Mouse (Mus musculus): ENCODE measurements around the gene Lsp1. TPM values are rescaled to one million over a fixed set of nuclear protein-coding genes. Genes with fewer than 3 reads are reported as not detected.

Gene Lsp1
- polyA plus RNA-seq, 1 experiment from 2014 or later = 24.5 TPM

DNA sequence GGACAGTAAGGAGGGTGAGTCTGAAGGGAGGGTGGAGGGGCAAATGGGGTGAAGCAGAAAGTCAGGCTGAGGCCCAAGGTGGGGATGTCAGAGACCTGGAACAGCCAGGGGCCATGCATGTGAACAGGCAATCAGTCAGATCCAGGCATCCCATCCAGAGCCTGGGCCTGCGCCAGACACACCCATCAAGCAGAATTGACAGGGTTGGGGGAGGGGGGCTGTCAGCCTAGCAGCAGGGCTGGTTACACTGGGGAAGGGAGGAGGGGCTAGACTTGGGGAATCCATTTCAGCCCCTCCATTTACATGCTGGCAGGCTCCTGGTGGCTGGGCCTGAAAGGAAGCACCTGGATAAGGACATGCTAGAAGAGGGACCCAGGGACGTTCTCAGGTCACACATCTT is 45.3 kb downstream of the Lsp1 start:
- H3K9ac ChIP-seq = no peak overlapping the region
- H3K9me3 ChIP-seq (replicated peaks) = no peaks in the 10 kb centered on the region
- H3K27ac ChIP-seq (replicated peaks) = no peak overlapping the region
- no peaks in the 10 kb centered on the region for H3K36me3 ChIP-seq (replicated peaks)
- 0 out of 2 replicates have a peak, but pooled peaks cover 2% of the 10 kb centered on the region for H3K4me1 ChIP-seq (replicated peaks)
- no peak overlapping the region for H3K4me2 ChIP-seq
- peaks cover 4% of the 10 kb centered on the region; the same call in 1 of the 2 replicates for H3K27me3 ChIP-seq
- WGBS (ENCODE audit: insufficient replicate concordance) = 35% methylated on average over 2 of the region's 2 CpGs
- no peak for ATAC-seq (ENCODE audit: insufficient read depth)
- no peak overlapping the region for H3K4me3 ChIP-seq (replicated peaks)

GRCm38 (mm10) chr7:142506501-142506900 is 45.9 kb downstream of the Lsp1 start:
- Histone ChIP-seq H3K4me1 (replicated peaks) (0 out of 2 replicates have a peak, but pooled peaks cover 2% of the 10 kb centered on the region), H3K4me3 (replicated peaks) (no peak overlapping the region), H3K27ac (replicated peaks) (no peak overlapping the region), H3K9me3 (replicated peaks) (no peaks in the 10 kb centered on the region), H3K36me3 (replicated peaks) (no peaks in the 10 kb centered on the region), H3K9ac (no peak overlapping the region), H3K4me2 (no peak overlapping the region), H3K27me3 (peaks cover 4% of the 10 kb centered on the region; the same call in 1 of the 2 replicates)
- 40% methylated on average over 4 of the region's 4 CpGs for WGBS (ENCODE audit: insufficient replicate concordance)
- ATAC-seq (ENCODE audit: insufficient read depth) = no peak

DNA sequence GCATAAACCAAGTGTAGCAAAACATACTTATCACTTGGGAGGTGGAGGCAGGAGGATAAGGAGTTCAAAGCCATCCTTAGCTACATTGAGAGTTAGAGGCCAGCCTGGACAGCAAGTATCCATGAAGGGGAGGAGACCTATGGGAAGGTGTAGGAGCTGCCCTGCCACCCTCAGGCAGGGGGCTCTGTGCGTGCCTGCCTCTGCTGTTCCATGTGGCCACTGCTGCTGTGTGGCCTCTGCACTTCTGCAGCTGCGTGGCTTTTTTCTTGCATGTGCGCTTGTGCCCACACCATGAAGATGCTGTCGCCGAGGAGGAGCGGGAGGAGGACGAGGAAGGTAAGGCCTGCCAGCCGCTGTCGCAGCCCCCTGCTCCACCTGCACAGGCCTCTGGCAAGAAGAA is 46.8 kb downstream of the Lsp1 start:
- no peaks in the 10 kb centered on the region for H3K36me3 ChIP-seq (replicated peaks)
- no peak overlapping the region for H3K9ac ChIP-seq
- H3K4me3 ChIP-seq (replicated peaks) = no peak overlapping the region
- ATAC-seq (ENCODE audit: insufficient read depth) = no peak
- no peak overlapping the region for H3K4me2 ChIP-seq
- no peak overlapping the region for H3K27ac ChIP-seq (replicated peaks)
- no peaks in the 10 kb centered on the region for H3K9me3 ChIP-seq (replicated peaks)
- 0 out of 2 replicates have a peak, but pooled peaks cover 2% of the 10 kb centered on the region for H3K4me1 ChIP-seq (replicated peaks)
- 71% methylated on average over 9 of the region's 9 CpGs for WGBS (ENCODE audit: insufficient replicate concordance)
- H3K27me3 ChIP-seq = peaks cover 4% of the 10 kb centered on the region; the same call in 1 of the 2 replicates

GRCm38 (mm10) chr7:142509518-142509917 is 48.9 kb downstream of the Lsp1 start:
- Histone ChIP-seq H3K27ac (replicated peaks) (no peak overlapping the region), H3K4me1 (replicated peaks) (0 out of 2 replicates have a peak, but pooled peaks cover 2% of the 10 kb centered on the region), H3K9ac (no peak overlapping the region), H3K27me3 (peaks cover 4% of the 10 kb centered on the region; the same call in 1 of the 2 replicates), H3K4me2 (no peak overlapping the region), H3K9me3 (replicated peaks) (no peaks in the 10 kb centered on the region), H3K4me3 (replicated peaks) (no peak overlapping the region), H3K36me3 (replicated peaks) (no peaks in the 10 kb centered on the region)
- no peak for ATAC-seq (ENCODE audit: insufficient read depth)
- 63% methylated on average over 14 of the region's 14 CpGs for WGBS (ENCODE audit: insufficient replicate concordance)

GRCm38 (mm10) chr7:142510021-142510777 is 49.6 kb downstream of the Lsp1 start:
- Histone ChIP-seq H3K27ac (replicated peaks) (no peak overlapping the region), H3K9ac (no peak overlapping the region), H3K4me2 (no peak overlapping the region), H3K4me1 (replicated peaks) (0 out of 2 replicates have a peak, but pooled peaks cover 2% of the 10 kb centered on the region), H3K36me3 (replicated peaks) (no peaks in the 10 kb centered on the region), H3K27me3 (peaks cover 4% of the 10 kb centered on the region; the same call in 1 of the 2 replicates), H3K9me3 (replicated peaks) (no peaks in the 10 kb centered on the region), H3K4me3 (replicated peaks) (no peak overlapping the region)
- 44% methylated on average over 12 of the region's 12 CpGs for WGBS (ENCODE audit: insufficient replicate concordance)
- no peak for ATAC-seq (ENCODE audit: insufficient read depth)

GRCm38 (mm10) chr7:142514048-142514447 is 53.4 kb downstream of the Lsp1 start:
- Histone ChIP-seq H3K4me1 (replicated peaks) (0 out of 2 replicates have a peak, but pooled peaks cover 2% of the 10 kb centered on the region), H3K27me3 (no peaks in the 10 kb centered on the region; the same call in 1 of the 2 replicates), H3K9ac (no peak overlapping the region), H3K27ac (replicated peaks) (no peak overlapping the region), H3K4me2 (no peak overlapping the region), H3K36me3 (replicated peaks) (no peaks in the 10 kb centered on the region), H3K9me3 (replicated peaks) (no peaks in the 10 kb centered on the region), H3K4me3 (replicated peaks) (no peak overlapping the region)
- ATAC-seq (ENCODE audit: insufficient read depth) = no peak
- WGBS (ENCODE audit: insufficient replicate concordance) = 53% methylated on average over 4 of the region's 4 CpGs

- Histone ChIP-seq H3K9me3 (replicated peaks) (no peaks in the 10 kb centered on the region), H3K9ac (no peak overlapping the region)
- no peak for ATAC-seq (ENCODE audit: insufficient read depth)
Observed at GRCm38 (mm10) chr7:142516221-142516978, 55.8 kb downstream of the Lsp1 start.

GRCm38 (mm10) chr7:142517531-142517930 is 56.9 kb downstream of the Lsp1 start:
- Histone ChIP-seq H3K4me3 (replicated peaks) (no peak overlapping the region), H3K27me3 (peaks cover 3% of the 10 kb centered on the region), H3K27ac (replicated peaks) (no peak overlapping the region), H3K9me3 (replicated peaks) (no peaks in the 10 kb centered on the region), H3K4me2 (no peak overlapping the region), H3K36me3 (replicated peaks) (no peaks in the 10 kb centered on the region), H3K9ac (no peak overlapping the region), H3K4me1 (replicated peaks) (peaks cover 5% of the 10 kb centered on the region; the same call in 1 of the 2 replicates)
- ATAC-seq (ENCODE audit: insufficient read depth) = no peak
- WGBS (ENCODE audit: insufficient replicate concordance) = 17% methylated on average over 3 of the region's 3 CpGs

More at GRCm38 (mm10) chr7:142516221-142516978, 55.8 kb downstream of the Lsp1 start:
- no peaks in the 10 kb centered on the region; the same call in 1 of the 2 replicates for H3K27me3 ChIP-seq
- H3K4me3 ChIP-seq (replicated peaks) = no peak overlapping the region
- H3K36me3 ChIP-seq (replicated peaks) = no peaks in the 10 kb centered on the region
- H3K27ac ChIP-seq (replicated peaks) = no peak overlapping the region
- WGBS (ENCODE audit: insufficient replicate concordance) = 47% methylated on average over 21 of the region's 21 CpGs
- H3K4me2 ChIP-seq = no peak overlapping the region
- H3K4me1 ChIP-seq (replicated peaks) = 0 out of 2 replicates have a peak, but pooled peaks cover 4% of the 10 kb centered on the region

DNA sequence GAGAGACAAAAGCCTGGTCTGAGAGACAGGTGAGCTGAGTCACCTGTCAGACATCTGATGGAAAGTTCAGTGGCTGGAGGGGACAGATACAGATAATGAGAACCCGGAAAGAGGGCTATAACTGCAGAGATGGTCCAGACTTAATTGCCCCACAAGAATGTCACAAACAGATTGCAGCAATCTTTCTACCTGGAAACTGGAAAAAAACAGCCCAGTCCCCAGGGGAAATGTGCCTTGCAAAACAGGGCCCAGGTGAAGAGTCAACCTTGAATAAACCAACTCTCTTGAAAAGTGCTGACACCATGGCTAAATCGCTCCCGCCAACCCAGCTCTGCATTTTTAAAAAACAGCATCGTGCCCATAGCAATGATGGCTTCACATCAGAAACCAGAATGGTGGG is 59.7 kb downstream of the Lsp1 start:
- ATAC-seq (ENCODE audit: insufficient read depth) = no peak
- no peak overlapping the region for H3K4me2 ChIP-seq

DNA sequence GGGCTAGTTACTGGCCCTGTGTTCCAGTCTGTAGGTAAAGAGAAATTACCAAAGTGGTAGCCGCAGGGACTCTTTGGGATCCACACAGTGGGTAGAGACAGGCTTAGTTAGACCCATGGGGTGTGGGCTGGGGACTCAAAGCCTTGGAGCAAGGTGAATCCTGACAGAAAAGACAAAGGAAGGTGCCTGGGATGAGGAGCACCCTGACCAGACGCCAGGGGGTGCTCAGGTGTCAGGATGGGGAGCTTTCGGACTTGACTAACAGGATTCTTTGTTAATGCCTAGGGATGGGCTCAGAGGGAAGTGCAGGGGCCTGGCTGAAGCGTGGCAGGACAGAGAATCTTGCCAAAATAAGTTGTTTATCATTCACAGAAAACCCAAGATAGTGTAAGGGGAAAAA is 61.7 kb downstream of the Lsp1 start:
- H3K4me3 ChIP-seq (replicated peaks) = no peak overlapping the region
- H3K36me3 ChIP-seq (replicated peaks) = no peaks in the 10 kb centered on the region
- WGBS (ENCODE audit: insufficient replicate concordance) = 22% methylated on average over 4 of the region's 4 CpGs
- H3K27ac ChIP-seq (replicated peaks) = no peak overlapping the region
- H3K9ac ChIP-seq = no peak overlapping the region
- peaks cover 34% of the 10 kb centered on the region for H3K4me1 ChIP-seq (replicated peaks)
- peaks cover 3% of the 10 kb centered on the region; the same call in 1 of the 2 replicates for H3K27me3 ChIP-seq
- H3K4me2 ChIP-seq = no peak overlapping the region
- no peaks in the 10 kb centered on the region for H3K9me3 ChIP-seq (replicated peaks)
- no peak for ATAC-seq (ENCODE audit: insufficient read depth)

More for the DNA sequence above, 59.7 kb downstream of the Lsp1 start:
- H3K4me3 ChIP-seq (replicated peaks) = no peak overlapping the region
- no peaks in the 10 kb centered on the region for H3K9me3 ChIP-seq (replicated peaks)
- 68% methylated on average over 4 of the region's 4 CpGs for WGBS (ENCODE audit: insufficient replicate concordance)
- no peak overlapping the region for H3K9ac ChIP-seq
- no peaks in the 10 kb centered on the region for H3K36me3 ChIP-seq (replicated peaks)
- H3K27me3 ChIP-seq = peaks cover 3% of the 10 kb centered on the region; the same call in 1 of the 2 replicates
- H3K27ac ChIP-seq (replicated peaks) = no peak overlapping the region
- peaks cover 21% of the 10 kb centered on the region for H3K4me1 ChIP-seq (replicated peaks)
